In genomic region chr2:91335128-91335527, GRCm38 (mm10) we compare ENCODE assay signal across 13 mouse cellular contexts.
A peak's percentile ranks its signal among the peaks of the same experiment; 100 is the strongest.
DNase-seq lines count a peak whose midpoint lies in the region; ATAC-seq lines count a peak whose summit lies in the region.
"Had no signal": no experiment of that assay in that cellular context is flagged by ENCODE, and none has a peak within 500 bp of the region (broad histone marks: within the 10 kb centered on the region; RNA-seq: fewer than 3 reads in every experiment).

No protein-coding gene starts in this region.

- ATAC-seq in forebrain, embryonic 13.5 days = no peak

- no peak overlapping the region for H3K27ac ChIP-seq in forebrain, embryonic 13.5 days
- H3K27ac ChIP-seq: forebrain, embryonic 10.5 days; left cerebral cortex, adult 2 months; macrophage; neural tube, embryonic 12.5 days had no signal

- no peaks in the 10 kb centered on the region for H3K9me3 ChIP-seq in forebrain, embryonic 13.5 days (replicated peaks)
- H3K9me3 ChIP-seq: forebrain, embryonic 10.5 days; neural tube, embryonic 12.5 days had no signal

- peaks cover 31% of the 10 kb centered on the region for H3K4me1 ChIP-seq in forebrain, embryonic 13.5 days

- peak; percentile 14 for DNase-seq in adrenal gland, postnatal 14 days
- no peak for DNase-seq in adrenal gland, postnatal 25 days
- DNase-seq in NIH3T3 (ENCODE audit: low read depth) = peak; percentile 81
- peak; percentile 77 to 84 for DNase-seq in heart, adult 9 months (ENCODE audit: low spot score in 2 of 2)
- peak; percentile 88 for DNase-seq in lung, postnatal 36 days
- DNase-seq in left cerebral cortex, adult 11 months (ENCODE audit: low spot score) = no peak
- DNase-seq in layer of hippocampus, adult 9-10 months (ENCODE audit: low spot score) = no peak
- DNase-seq: right cerebral cortex, postnatal 4 days had no signal

- no peak overlapping the region for H3K4me2 ChIP-seq in forebrain, embryonic 13.5 days
- H3K4me2 ChIP-seq: neural tube, embryonic 12.5 days had no signal

- H3K4me3 ChIP-seq in forebrain, embryonic 13.5 days = no peak overlapping the region
- H3K4me3 ChIP-seq: forebrain, embryonic 10.5 days; left cerebral cortex, adult 2 months; neural tube, embryonic 12.5 days had no signal

- H3K9ac ChIP-seq in forebrain, embryonic 13.5 days = no peak overlapping the region
- H3K9ac ChIP-seq: neural tube, embryonic 12.5 days had no signal

- H3K27me3 ChIP-seq in forebrain, embryonic 13.5 days = no peaks in the 10 kb centered on the region
- H3K27me3 ChIP-seq: neural tube, embryonic 12.5 days had no signal

- 82% methylated on average over 4 of the region's 4 CpGs for WGBS in forebrain, embryonic 13.5 days

- H3K36me3 ChIP-seq in forebrain, embryonic 13.5 days (ENCODE audit: poor library complexity, severe bottlenecking) = no peaks in the 10 kb centered on the region
- H3K36me3 ChIP-seq: neural tube, embryonic 12.5 days had no signal

Comparison
In these comparisons a context has a peak if more than half of its experiments do, and no peak if none do; other contexts are left out.
1. DNase-seq: peak in adrenal gland, postnatal 14 days (single experiment), NIH3T3 (single experiment), heart, adult 9 months (2 of 2) and lung, postnatal 36 days (single experiment); none in adrenal gland, postnatal 25 days (single experiment), left cerebral cortex, adult 11 months (single experiment) and layer of hippocampus, adult 9-10 months (single experiment).